Mouse (Mus musculus): ENCODE results near the gene Swi5. TPM values are rescaled to one million over a fixed set of nuclear protein-coding genes. Genes with fewer than 3 reads are reported as not detected.

The Swi5 gene
- polyA plus RNA-seq, 2 experiments: 100.0 to 130 TPM

- H3K4me1 ChIP-seq (replicated peaks; ENCODE audit: control insufficient read depth in 2 of 2, insufficient read depth in 2 of 2, low read length in 1 of 2): no peaks in the 10 kb centered on the region
- DNase-seq (ENCODE audit: low read depth in 3 of 3, low spot score in 3 of 3): no peak
- WGBS (ENCODE audit: insufficient replicate concordance): 74% methylated on average over 4 of the region's 4 CpGs
- H3K4me2 ChIP-seq (ENCODE audit: low read depth): no peak overlapping the region
- peaks cover 15% of the 10 kb centered on the region for H3K36me3 ChIP-seq (replicated peaks; ENCODE audit: control insufficient read depth, insufficient read depth, low read depth)
- H3K4me3 ChIP-seq (ENCODE audit: insufficient read depth in 1 of 2, low read depth in 2 of 2, low read length in 2 of 2): no peak overlapping the region
- H3K9me3 ChIP-seq (ENCODE audit: control insufficient read depth, low read length): no peaks in the 10 kb centered on the region
- no peak for TF ChIP-seq EP300 (IDR thresholded peaks at IDR 0.05; ENCODE audit: low read depth)
- TF ChIP-seq CTCF (IDR thresholded peaks at IDR 0.05; ENCODE audit: low read depth): no peak
- H3K9ac ChIP-seq (replicated peaks): no peak overlapping the region
- ATAC-seq (ENCODE audit: insufficient read depth): no peak
- no peak overlapping the region for H3K27ac ChIP-seq
- no peaks in the 10 kb centered on the region for H3K27me3 ChIP-seq (ENCODE audit: control insufficient read depth, insufficient read depth, low read length)
Measured at GRCm38 (mm10) chr2:32246741-32247140, 41.1 kb downstream of the Swi5 start.

- no peaks in the 10 kb centered on the region for H3K4me1 ChIP-seq (replicated peaks; ENCODE audit: control insufficient read depth in 2 of 2, insufficient read depth in 2 of 2, low read length in 1 of 2)
- no peaks in the 10 kb centered on the region for H3K27me3 ChIP-seq (ENCODE audit: control insufficient read depth, insufficient read depth, low read length)
- no peak for DNase-seq (ENCODE audit: low read depth in 3 of 3, low spot score in 3 of 3)
- H3K27ac ChIP-seq: no peak overlapping the region
- no peak for ATAC-seq (ENCODE audit: insufficient read depth)
- H3K36me3 ChIP-seq (replicated peaks; ENCODE audit: control insufficient read depth, insufficient read depth, low read depth): peaks cover 7% of the 10 kb centered on the region
- H3K4me2 ChIP-seq (ENCODE audit: low read depth): no peak overlapping the region
- TF ChIP-seq CTCF (IDR thresholded peaks at IDR 0.05; ENCODE audit: low read depth) (no peak), EP300 (IDR thresholded peaks at IDR 0.05; ENCODE audit: low read depth) (no peak)
- WGBS (ENCODE audit: insufficient replicate concordance): 78% methylated on average over 4 of the region's 4 CpGs
- no peak overlapping the region for H3K9ac ChIP-seq (replicated peaks)
- no peak overlapping the region for H3K4me3 ChIP-seq (ENCODE audit: insufficient read depth in 1 of 2, low read depth in 2 of 2, low read length in 2 of 2)
- H3K9me3 ChIP-seq (ENCODE audit: control insufficient read depth, low read length): no peaks in the 10 kb centered on the region
Measured at GRCm38 (mm10) chr2:32242986-32243385, 44.9 kb downstream of the Swi5 start.

GRCm38 (mm10) chr2:32240591-32240990 is 47.3 kb downstream of the Swi5 start:
- Histone ChIP-seq H3K4me1 (replicated peaks; ENCODE audit: control insufficient read depth in 2 of 2, insufficient read depth in 2 of 2, low read length in 1 of 2) (peaks cover 3% of the 10 kb centered on the region in 2 experiments; a peak in 1 of 4 replicates), H3K4me3 (ENCODE audit: insufficient read depth in 1 of 2, low read depth in 2 of 2, low read length in 2 of 2) (no peak overlapping the region), H3K27ac (no peak overlapping the region), H3K27me3 (ENCODE audit: control insufficient read depth, insufficient read depth, low read length) (no peaks in the 10 kb centered on the region), H3K4me2 (ENCODE audit: low read depth) (no peak overlapping the region), H3K9ac (replicated peaks) (no peak overlapping the region), H3K36me3 (replicated peaks; ENCODE audit: control insufficient read depth, insufficient read depth, low read depth) (peaks cover 2% of the 10 kb centered on the region), H3K9me3 (ENCODE audit: control insufficient read depth, low read length) (no peaks in the 10 kb centered on the region)
- DNase-seq (ENCODE audit: low read depth in 3 of 3, low spot score in 3 of 3) (no peak), ATAC-seq (ENCODE audit: insufficient read depth) (no peak)
- 76% methylated on average over 5 of the region's 5 CpGs for WGBS (ENCODE audit: insufficient replicate concordance)
- TF ChIP-seq EP300 (IDR thresholded peaks at IDR 0.05; ENCODE audit: low read depth): no peak
- no peak for TF ChIP-seq CTCF (IDR thresholded peaks at IDR 0.05; ENCODE audit: low read depth)

GRCm38 (mm10) chr2:32238708-32239435 is 49.0 kb downstream of the Swi5 start:
- H3K9me3 ChIP-seq (ENCODE audit: control insufficient read depth, low read length): no peaks in the 10 kb centered on the region
- no peaks in the 10 kb centered on the region; the same call in none of the 2 replicates for H3K36me3 ChIP-seq (replicated peaks; ENCODE audit: control insufficient read depth, insufficient read depth, low read depth)
- ATAC-seq (ENCODE audit: insufficient read depth) (no peak), DNase-seq (ENCODE audit: low read depth in 3 of 3, low spot score in 3 of 3) (no peak)
- H3K27me3 ChIP-seq (ENCODE audit: control insufficient read depth, insufficient read depth, low read length): no peaks in the 10 kb centered on the region
- H3K9ac ChIP-seq (replicated peaks): no peak overlapping the region
- 54% methylated on average over 9 of the region's 9 CpGs for WGBS (ENCODE audit: insufficient replicate concordance)
- H3K4me1 ChIP-seq (replicated peaks; ENCODE audit: control insufficient read depth in 2 of 2, insufficient read depth in 2 of 2, low read length in 1 of 2): peaks cover 5 to 11% of the 10 kb centered on the region in 2 experiments; a peak in 3 of 4 replicates
- H3K4me3 ChIP-seq (ENCODE audit: insufficient read depth in 1 of 2, low read depth in 2 of 2, low read length in 2 of 2): no peak overlapping the region
- H3K27ac ChIP-seq: no peak overlapping the region
- TF ChIP-seq EP300 (IDR thresholded peaks at IDR 0.05; ENCODE audit: low read depth) (no peak), CTCF (IDR thresholded peaks at IDR 0.05; ENCODE audit: low read depth) (no peak)
- H3K4me2 ChIP-seq (ENCODE audit: low read depth): no peak overlapping the region

- Histone ChIP-seq H3K4me2 (ENCODE audit: low read depth) (peak overlapping the region; percentile 91), H3K9me3 (ENCODE audit: control insufficient read depth, low read length) (no peaks in the 10 kb centered on the region), H3K4me1 (replicated peaks; ENCODE audit: control insufficient read depth in 2 of 2, insufficient read depth in 2 of 2, low read length in 1 of 2) (peaks cover 5 to 11% of the 10 kb centered on the region in 2 experiments; a peak in 3 of 4 replicates), H3K36me3 (replicated peaks; ENCODE audit: control insufficient read depth, insufficient read depth, low read depth) (no peaks in the 10 kb centered on the region; the same call in none of the 2 replicates), H3K27me3 (ENCODE audit: control insufficient read depth, insufficient read depth, low read length) (no peaks in the 10 kb centered on the region), H3K4me3 (ENCODE audit: insufficient read depth in 1 of 2, low read depth in 2 of 2, low read length in 2 of 2) (peak overlapping the region; percentile 73 to 77), H3K27ac (no peak overlapping the region; the same call in 1 of the 2 replicates), H3K9ac (replicated peaks) (peak overlapping the region; percentile 81)
- no peak for DNase-seq (ENCODE audit: low read depth in 3 of 3, low spot score in 3 of 3)
- ATAC-seq (ENCODE audit: insufficient read depth): no peak
- TF ChIP-seq EP300 (IDR thresholded peaks at IDR 0.05; ENCODE audit: low read depth) (no peak), CTCF (IDR thresholded peaks at IDR 0.05; ENCODE audit: low read depth) (no peak)
- WGBS (ENCODE audit: insufficient replicate concordance): 38% methylated on average over 4 of the region's 4 CpGs
Measured at GRCm38 (mm10) chr2:32237571-32237970, 50.3 kb downstream of the Swi5 start.
